Mouse (Mus musculus) splenic B cell, adult 2 months (primary cell): ENCODE measurements around the gene Arhgap28.

Experiments used
- DNase-seq: peaks from one replicate; pipeline ENCODE4 v3.0.0-alpha.2; 2011; ENCODE audit warnings: low read depth, low spot score
- H3K27me3 ChIP-seq: 2 replicates; pipeline ENCODE4 v1.6.1; 2012; ENCODE audit warnings: mild to moderate bottlenecking, low read length, moderate library complexity, mixed read lengths; ENCODE audit not compliant: control insufficient read depth, poor library complexity, insufficient read depth, severe bottlenecking
- H3K36me3 ChIP-seq: 2 replicates; pipeline ENCODE4 v1.6.1; 2012; ENCODE audit warnings: mild to moderate bottlenecking, low read length, moderate library complexity, mixed read lengths; ENCODE audit not compliant: control insufficient read depth, poor library complexity, insufficient read depth, severe bottlenecking

Gene Arhgap28

GRCm38 (mm10) chr17:67999801-68000200, 4.1 kb downstream of the Arhgap28 start:
- DNase-seq: no peak
- no peaks in the 10 kb centered on the region for H3K36me3 ChIP-seq

GRCm38 (mm10) chr17:67996769-67997155, 7.2 kb downstream of the Arhgap28 start:
- Histone ChIP-seq H3K27me3 (no peaks in the 10 kb centered on the region; the same call in 1 of the 2 replicates), H3K36me3 (no peaks in the 10 kb centered on the region)
- DNase-seq: no peak

More at GRCm38 (mm10) chr17:67999801-68000200, 4.1 kb downstream of the Arhgap28 start:
- no peaks in the 10 kb centered on the region; the same call in 1 of the 2 replicates for H3K27me3 ChIP-seq

GRCm38 (mm10) chr17:67996097-67996768, 7.7 kb downstream of the Arhgap28 start:
- no peak for DNase-seq
- no peaks in the 10 kb centered on the region; the same call in 1 of the 2 replicates for H3K27me3 ChIP-seq
- H3K36me3 ChIP-seq: no peaks in the 10 kb centered on the region

DNA sequence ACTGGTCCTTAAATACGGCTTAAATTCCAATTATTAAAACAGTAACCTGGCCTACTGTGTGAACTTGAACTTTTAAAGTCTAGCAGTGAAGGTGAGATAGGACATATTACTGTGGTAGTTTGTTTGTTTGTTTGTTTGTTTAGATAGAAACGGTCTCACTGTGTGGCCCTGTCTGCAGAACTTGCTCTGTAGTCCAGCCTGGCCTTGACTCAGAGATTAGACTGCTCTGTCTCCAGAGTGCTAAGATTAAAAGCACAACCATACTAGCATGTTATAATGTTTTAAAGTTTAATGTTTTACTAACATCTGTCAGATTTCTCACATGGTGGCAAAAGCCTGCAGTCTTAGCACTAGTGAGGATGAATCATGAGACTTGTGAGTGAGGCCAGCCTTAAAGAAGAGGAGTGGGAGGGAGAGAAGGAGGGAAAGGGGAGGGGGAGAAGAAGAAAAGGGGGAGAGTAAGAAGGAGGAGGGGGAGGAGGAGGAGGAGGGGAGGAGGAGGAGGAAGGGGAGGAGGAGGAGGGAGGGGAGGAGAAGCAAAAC, 8.6 kb downstream of the Arhgap28 start:
- H3K27me3 ChIP-seq: no peaks in the 10 kb centered on the region; the same call in 1 of the 2 replicates
- no peak for DNase-seq
- H3K36me3 ChIP-seq: no peaks in the 10 kb centered on the region

DNA sequence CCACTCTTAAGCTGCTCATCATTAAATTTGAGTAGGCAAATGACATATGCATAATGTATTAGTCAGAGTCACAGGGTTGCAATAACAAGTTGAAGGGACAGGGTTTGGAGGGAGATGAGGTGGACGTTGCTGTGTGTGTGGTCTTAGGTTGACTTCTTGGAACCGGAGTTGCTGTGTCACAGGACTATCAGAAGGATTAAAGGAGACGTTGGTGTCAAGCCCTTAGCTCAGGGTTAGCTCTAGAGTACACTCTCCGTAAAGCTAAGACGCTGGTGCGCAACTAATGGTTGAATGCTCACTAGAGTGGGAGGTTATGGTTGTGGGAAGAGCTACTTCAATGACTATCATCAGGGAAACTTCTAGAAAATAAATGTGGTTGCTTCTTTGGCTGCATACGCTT, 9.1 kb downstream of the Arhgap28 start:
- DNase-seq: no peak
- Histone ChIP-seq H3K36me3 (no peaks in the 10 kb centered on the region), H3K27me3 (no peaks in the 10 kb centered on the region; the same call in 1 of the 2 replicates)

- no peak for DNase-seq
- H3K36me3 ChIP-seq: no peaks in the 10 kb centered on the region
- H3K27me3 ChIP-seq: no peaks in the 10 kb centered on the region
These were observed 10.4 kb downstream of the Arhgap28 start for GRCm38 (mm10) chr17:67993371-67994045.

- Histone ChIP-seq H3K27me3 (no peaks in the 10 kb centered on the region), H3K36me3 (no peaks in the 10 kb centered on the region)
- DNase-seq: no peak
These were observed 14.2 kb downstream of the Arhgap28 start for GRCm38 (mm10) chr17:67989716-67990115.

GRCm38 (mm10) chr17:67988920-67989621, 14.8 kb downstream of the Arhgap28 start:
- DNase-seq: no peak
- no peaks in the 10 kb centered on the region for H3K36me3 ChIP-seq
- no peaks in the 10 kb centered on the region for H3K27me3 ChIP-seq

DNA sequence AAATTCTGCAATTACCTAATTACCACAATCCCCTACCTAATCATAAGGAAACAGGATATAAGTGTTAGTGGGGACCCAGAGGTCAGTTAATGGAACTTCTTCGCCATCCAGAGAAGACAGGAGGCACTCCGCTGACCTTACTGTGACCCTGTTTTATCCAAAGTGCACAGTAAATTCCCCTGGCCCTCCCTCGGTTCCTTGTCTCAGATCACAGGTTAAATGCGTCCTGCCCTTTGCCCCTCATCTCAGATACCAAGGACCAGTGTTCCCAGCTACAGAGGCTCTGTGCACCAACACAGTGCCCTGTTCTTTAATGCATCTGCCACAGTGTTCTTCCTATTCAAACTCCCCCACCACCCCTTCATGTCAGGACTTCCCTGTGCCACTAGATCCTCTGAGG, 18.4 kb downstream of the Arhgap28 start:
- no peak for DNase-seq
- no peaks in the 10 kb centered on the region for H3K36me3 ChIP-seq
- no peaks in the 10 kb centered on the region for H3K27me3 ChIP-seq

DNA sequence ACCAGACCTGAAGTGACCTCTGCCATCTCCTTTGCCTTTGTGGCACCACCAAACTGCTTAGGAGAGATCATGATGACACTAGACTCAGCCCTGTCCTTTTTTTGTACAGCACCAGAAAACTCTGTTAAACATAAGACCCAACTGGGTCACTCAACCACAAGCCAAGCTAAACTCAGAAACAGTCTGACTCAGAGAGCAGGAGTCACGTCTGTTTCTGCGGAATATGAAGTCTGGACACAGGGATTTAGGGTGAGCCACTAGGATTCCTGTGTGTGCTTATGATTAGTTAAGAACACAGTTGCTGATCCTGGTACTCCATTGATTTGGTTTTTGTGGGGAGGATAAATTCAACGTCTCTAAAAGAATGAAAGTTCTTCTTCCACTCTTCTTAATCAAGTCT, 23.3 kb downstream of the Arhgap28 start:
- H3K27me3 ChIP-seq: no peaks in the 10 kb centered on the region
- no peaks in the 10 kb centered on the region for H3K36me3 ChIP-seq
- DNase-seq: no peak

DNA sequence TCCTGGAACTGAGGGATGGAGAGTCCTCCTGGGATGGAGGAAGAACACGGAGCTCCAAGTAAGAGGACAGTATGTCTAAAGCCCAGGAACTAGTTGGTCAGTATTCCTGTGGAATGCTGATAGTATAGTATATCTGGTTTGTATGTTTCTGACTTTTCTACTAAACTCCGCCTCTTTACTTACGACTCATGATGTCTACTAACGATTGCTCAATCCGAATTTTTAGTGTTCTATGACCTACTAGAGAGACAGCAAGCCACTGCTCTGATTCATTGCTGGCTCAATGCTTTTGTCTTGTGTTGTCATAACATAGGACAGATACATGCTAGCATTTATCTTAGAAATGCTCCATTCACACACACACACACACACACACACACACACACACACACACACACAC, 24.7 kb downstream of the Arhgap28 start:
- DNase-seq: no peak
- Histone ChIP-seq H3K36me3 (no peaks in the 10 kb centered on the region), H3K27me3 (no peaks in the 10 kb centered on the region)

GRCm38 (mm10) chr17:67978786-67979185, 25.1 kb downstream of the Arhgap28 start:
- DNase-seq: no peak
- Histone ChIP-seq H3K27me3 (no peaks in the 10 kb centered on the region), H3K36me3 (no peaks in the 10 kb centered on the region)

DNA sequence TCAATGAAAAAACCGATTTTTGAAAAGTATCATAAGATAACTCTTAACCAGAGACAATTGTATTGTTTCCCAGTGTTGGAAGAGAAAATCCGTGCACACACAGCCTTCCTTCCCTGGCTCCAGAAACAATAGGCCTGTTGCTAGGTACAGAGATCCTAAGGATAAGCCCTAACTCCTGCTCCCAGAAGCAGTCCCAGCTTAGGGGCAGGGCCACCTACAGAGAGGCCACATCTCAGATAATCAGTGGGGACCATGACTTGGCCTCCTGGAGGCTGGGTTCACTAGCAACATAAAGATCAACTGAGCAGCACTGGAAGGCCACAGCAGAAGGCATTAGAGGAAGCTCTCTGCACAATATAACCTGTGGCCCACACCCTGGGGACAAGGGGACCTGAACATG, 27.5 kb downstream of the Arhgap28 start:
- H3K36me3 ChIP-seq: no peaks in the 10 kb centered on the region
- no peak for DNase-seq
- no peaks in the 10 kb centered on the region for H3K27me3 ChIP-seq

GRCm38 (mm10) chr17:67976027-67976426, 27.9 kb downstream of the Arhgap28 start:
- no peaks in the 10 kb centered on the region for H3K36me3 ChIP-seq
- H3K27me3 ChIP-seq: no peaks in the 10 kb centered on the region
- DNase-seq: no peak

DNA sequence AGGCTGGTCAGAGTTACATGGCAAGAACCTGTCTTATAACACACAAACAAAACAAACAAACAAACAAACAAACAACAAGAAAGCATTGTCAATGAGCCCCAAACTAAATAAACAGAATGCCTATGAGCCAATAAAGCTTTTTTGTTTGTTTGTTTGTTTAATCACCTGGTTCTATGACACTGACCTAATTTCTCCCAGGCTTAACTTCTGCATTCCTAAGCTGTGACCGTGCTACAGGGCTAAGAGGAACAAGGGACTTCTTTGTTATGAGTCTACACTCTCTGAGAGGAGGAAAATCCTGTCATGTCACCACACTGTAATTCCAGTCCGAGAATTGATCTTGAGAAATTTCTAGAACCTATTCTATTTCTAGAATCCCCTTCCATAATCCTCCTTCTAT, 29.2 kb downstream of the Arhgap28 start:
- no peaks in the 10 kb centered on the region for H3K36me3 ChIP-seq
- no peak for DNase-seq
- H3K27me3 ChIP-seq: no peaks in the 10 kb centered on the region
